ENCODE assay signal across 8 mouse cellular contexts in the genomic region with DNA sequence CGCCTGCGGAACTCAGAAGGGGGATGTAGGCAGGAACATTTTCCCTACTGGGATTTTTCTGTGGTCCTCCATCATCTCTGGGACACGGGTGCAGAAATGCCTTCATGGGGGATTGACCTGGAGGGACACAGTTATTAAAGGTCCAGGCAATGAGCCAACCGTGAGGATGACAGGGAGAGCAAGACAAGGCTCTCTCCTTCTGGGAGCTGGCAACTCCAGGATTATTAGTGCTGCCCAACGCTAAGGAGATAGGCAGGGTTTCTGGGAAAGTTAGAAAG. TPM values are rescaled to one million over a fixed set of nuclear protein-coding genes. Genes with fewer than 3 reads are reported as not detected.
DNase-seq lines count a peak whose midpoint lies in the region; ATAC-seq and TF ChIP-seq lines count a peak whose summit lies in the region.

No protein-coding gene starts in this region.

- no peaks in the 10 kb centered on the region for H3K9me3 ChIP-seq in kidney, embryonic 14.5 days (ENCODE audit: control insufficient read depth, low read length)
- H3K9me3 ChIP-seq in hindbrain, embryonic 15.5 days = no peaks in the 10 kb centered on the region

- peaks cover 25% of the 10 kb centered on the region for H3K4me1 ChIP-seq in kidney, embryonic 14.5 days (ENCODE audit: control insufficient read depth, insufficient read depth, low read length)
- peaks cover 37% of the 10 kb centered on the region for H3K4me1 ChIP-seq in hindbrain, embryonic 15.5 days (replicated peaks)

- peak overlapping the region; percentile 88 for H3K4me2 ChIP-seq in kidney, embryonic 14.5 days (replicated peaks; ENCODE audit: low read depth, low read length)
- peak overlapping the region; percentile 82 for H3K4me2 ChIP-seq in hindbrain, embryonic 15.5 days
- H3K4me2 ChIP-seq in myocyte (ENCODE audit: low read depth) = peak overlapping the region; percentile 61

- H3K79me2 ChIP-seq in myocyte (ENCODE audit: control insufficient read depth, insufficient read depth) = peaks cover 18% of the 10 kb centered on the region

- TF ChIP-seq POLR2A in myocyte (IDR thresholded peaks at IDR 0.05; ENCODE audit: insufficient read length, low read depth) = no peak

- no peaks in the 10 kb centered on the region for H3K36me3 ChIP-seq in kidney, embryonic 14.5 days (ENCODE audit: control insufficient read depth, insufficient read depth, low read length)
- H3K36me3 ChIP-seq in hindbrain, embryonic 15.5 days = no peaks in the 10 kb centered on the region
- no peaks in the 10 kb centered on the region for H3K36me3 ChIP-seq in myocyte (ENCODE audit: control insufficient read depth, insufficient read depth)

- peak overlapping the region; percentile 86 for H3K4me3 ChIP-seq in kidney, embryonic 14.5 days (ENCODE audit: low read length)
- H3K4me3 ChIP-seq in hindbrain, embryonic 15.5 days = peak overlapping the region; percentile 92
- peak overlapping the region; percentile 25 for H3K4me3 ChIP-seq in myocyte

- ATAC-seq in kidney, embryonic 14.5 days (ENCODE audit: low FRiP score, low TSS enrichment) = no peak
- ATAC-seq in hindbrain, embryonic 15.5 days (ENCODE audit: low FRiP score, low read depth) = no peak
- no peak for ATAC-seq in erythroblast, adult 5-6 weeks (replicated peaks; ENCODE audit: low FRiP score, poor library complexity, severe bottlenecking)

- H3ac ChIP-seq in myocyte (ENCODE audit: control insufficient read depth, insufficient read length) = peak overlapping the region; percentile 72

- DNase-seq in kidney, adult 18-20 months = no peak
- DNase-seq in cerebellum, adult 8-10 months = peak; percentile 64
- no peak for DNase-seq in layer of hippocampus, adult 11-12 months (ENCODE audit: low spot score)
- DNase-seq in spleen, adult 18-20 months = no peak

- H3K27me3 ChIP-seq in kidney, embryonic 14.5 days (ENCODE audit: control insufficient read depth, insufficient read depth, low read length) = no peaks in the 10 kb centered on the region
- H3K27me3 ChIP-seq in hindbrain, embryonic 15.5 days = no peaks in the 10 kb centered on the region
- H3K27me3 ChIP-seq in myocyte (ENCODE audit: control insufficient read depth, insufficient read depth, insufficient read length) = no peaks in the 10 kb centered on the region

- H3K9ac ChIP-seq in kidney, embryonic 14.5 days (ENCODE audit: low read depth, low read length) = peak overlapping the region; percentile 84; the same call in 1 of the 2 replicates
- peak overlapping the region; percentile 99 for H3K9ac ChIP-seq in hindbrain, embryonic 15.5 days

- no peak overlapping the region for H3K27ac ChIP-seq in kidney, embryonic 14.5 days (ENCODE audit: low read depth, low read length)
- H3K27ac ChIP-seq in hindbrain, embryonic 15.5 days (replicated peaks) = peak overlapping the region; percentile 95

- WGBS in kidney, embryonic 14.5 days = under 1% methylated on average over 5 of the region's 5 CpGs
- WGBS in hindbrain, embryonic 15.5 days = under 1% methylated on average over 5 of the region's 5 CpGs

TF ChIP-seq in myocyte, 11 proteins besides CTCF, POLR2A, EP300 and RAD21:
- TF ChIP-seq TCF3 (IDR thresholded peaks at IDR 0.05; ENCODE audit: insufficient read length, low read depth) (no peak), E2F4 (IDR thresholded peaks at IDR 0.05; ENCODE audit: insufficient read depth) (no peak), USF1 (IDR thresholded peaks at IDR 0.05; ENCODE audit: low read depth) (no peak), TCF12 (IDR thresholded peaks at IDR 0.05; ENCODE audit: insufficient read depth, poor library complexity, severe bottlenecking) (no peak), MYOG (IDR thresholded peaks at IDR 0.05; ENCODE audit: control insufficient read depth in 1 of 3, insufficient read depth in 1 of 3, insufficient read length in 2 of 3, low read depth in 2 of 3) (no peak), MYOD1 (IDR thresholded peaks at IDR 0.05; ENCODE audit: control insufficient read depth in 1 of 3, insufficient read length in 2 of 3, low read depth in 2 of 3) (no peak), REST (IDR thresholded peaks at IDR 0.05; ENCODE audit: insufficient read depth, insufficient read length) (no peak), CEBPB (IDR thresholded peaks at IDR 0.05; ENCODE audit: insufficient read depth, poor library complexity, severe bottlenecking) (no peak), MAX (IDR thresholded peaks at IDR 0.05; ENCODE audit: low read depth) (no peak), POLR2AphosphoS2 (IDR thresholded peaks at IDR 0.05; ENCODE audit: insufficient read length, low read depth) (no peak), SRF (IDR thresholded peaks at IDR 0.05; ENCODE audit: control insufficient read depth, insufficient read length, low read depth) (no peak)
TF ChIP-seq in myocyte: peak in this region for 0.

RNA-seq across cellular contexts. Expression of gene Mgat3, which starts 1.0 kb away (rescaled TPM):
- polyA plus RNA-seq in kidney, embryonic 14.5 days (2014; fragmentation: Nextera tagmentation; extraction: Ambion mirVana) = 3.6 and 6.1 TPM in 2 replicates
- polyA plus RNA-seq in hindbrain, embryonic 15.5 days (2015; fragmentation: Nextera tagmentation; extraction: Ambion mirVana) = 15.9 and 17.4 TPM in 2 replicates
- 9.7 TPM for polyA plus RNA-seq in myocyte (2012; fragmentation: generic; extraction: Trizol)
- total RNA-seq in erythroblast, adult 5-6 weeks (2015; ENCODE audit: low replicate concordance) = not detected in 2 replicates
- total RNA-seq in erythroblast, adult 5-6 weeks (2017; ENCODE audit: low replicate concordance) = not detected in 2 replicates

RNA-seq across cellular contexts. Expression of gene Tab1, which starts 41.6 kb away (rescaled TPM):
- polyA plus RNA-seq in kidney, embryonic 14.5 days (2014; fragmentation: Nextera tagmentation; extraction: Ambion mirVana) = 25.3 and 35.2 TPM in 2 replicates
- polyA plus RNA-seq in hindbrain, embryonic 15.5 days (2015; fragmentation: Nextera tagmentation; extraction: Ambion mirVana) = 37.4 and 40.2 TPM in 2 replicates
- polyA plus RNA-seq in myocyte (2012; fragmentation: generic; extraction: Trizol) = 33.3 TPM
- total RNA-seq in erythroblast, adult 5-6 weeks (2015; ENCODE audit: low replicate concordance) = 0.58 and 10.9 TPM in 2 replicates
- total RNA-seq in erythroblast, adult 5-6 weeks (2017; ENCODE audit: low replicate concordance) = 6.5 and 13.5 TPM in 2 replicates

RNA-seq across cellular contexts. Expression of gene Mief1, which starts 59.3 kb away (rescaled TPM):
- 20.4 and 37.0 TPM in 2 replicates for polyA plus RNA-seq in kidney, embryonic 14.5 days (2014; fragmentation: Nextera tagmentation; extraction: Ambion mirVana)
- 34.9 and 36.4 TPM in 2 replicates for polyA plus RNA-seq in hindbrain, embryonic 15.5 days (2015; fragmentation: Nextera tagmentation; extraction: Ambion mirVana)
- polyA plus RNA-seq in myocyte (2012; fragmentation: generic; extraction: Trizol) = 24.3 TPM
- total RNA-seq in erythroblast, adult 5-6 weeks (2015; ENCODE audit: low replicate concordance) = 6.5 and 7.7 TPM in 2 replicates
- 17.8 and 18.8 TPM in 2 replicates for total RNA-seq in erythroblast, adult 5-6 weeks (2017; ENCODE audit: low replicate concordance)

Comparison
In these comparisons a context has a peak if more than half of its experiments do, and no peak if none do; other contexts are left out.
1. H3K4me3 ChIP-seq: peak in every context shown above with its lines; median percentile 92 in hindbrain, embryonic 15.5 days; 86 in kidney, embryonic 14.5 days; 25 in myocyte.